Mouse (Mus musculus) neural tube, embryonic 11.5 days (tissue): ENCODE results near the gene Trim27. TPM values are rescaled to one million over a fixed set of nuclear protein-coding genes. Genes with fewer than 3 reads are reported as not detected.

Experiments used
- ATAC-seq: fragments of 200-750 bp; cut with Nextera tagmentation; 2 replicates; pipeline ENCODE4 v1.8.0; 2017; ENCODE audit warnings: moderate number of reproducible peaks, mild to moderate bottlenecking, moderate TSS enrichment, moderate library complexity; ENCODE audit not compliant: insufficient read depth, low FRiP score, low TSS enrichment
- DNase-seq: peaks from one replicate; pipeline ENCODE4 v3.0.0-alpha.2; 2015; ENCODE audit warnings: low spot score
- H3K27ac ChIP-seq: fragments of 300-500 bp; sonication (generic); 2 replicates; pipeline ENCODE4 v1.5.1; 2014; ENCODE audit warnings: low read depth, mild to moderate bottlenecking, low read length
- H3K27me3 ChIP-seq: fragments of 300-500 bp; sonication (generic); 2 replicates; pipeline ENCODE4 v1.6.1; 2014; ENCODE audit warnings: mild to moderate bottlenecking, low read length, mixed read lengths; ENCODE audit not compliant: control insufficient read depth, insufficient read depth
- H3K36me3 ChIP-seq: fragments of 300-500 bp; sonication (generic); 2 replicates; pipeline ENCODE4 v1.6.1; 2014; ENCODE audit warnings: mild to moderate bottlenecking, low read length, moderate library complexity, mixed read lengths; ENCODE audit not compliant: control insufficient read depth, insufficient read depth
- H3K4me1 ChIP-seq: fragments of 300-500 bp; sonication (generic); 2 replicates; pipeline ENCODE4 v1.6.1; 2014; ENCODE audit warnings: low read length, mixed read lengths; ENCODE audit not compliant: control insufficient read depth, insufficient read depth
- H3K4me2 ChIP-seq: fragments of 300-500 bp; sonication (generic); 2 replicates; pipeline ENCODE4 v1.6.1; 2014; ENCODE audit warnings: low read depth, mild to moderate bottlenecking, moderate library complexity
- H3K4me3 ChIP-seq: fragments of 300-500 bp; sonication (generic); 2 replicates; pipeline ENCODE4 v1.5.1; 2014; ENCODE audit warnings: low read depth, low read length
- H3K9ac ChIP-seq: fragments of 300-500 bp; sonication (generic); 2 replicates; pipeline ENCODE4 v1.6.1; 2014; ENCODE audit warnings: mild to moderate bottlenecking, low read length
- H3K9me3 ChIP-seq: fragments of 300-500 bp; sonication (generic); 2 replicates; pipeline ENCODE4 v1.6.1; 2016; ENCODE audit warnings: low read length; ENCODE audit not compliant: control insufficient read depth
- WGBS: fragments of 180-500 bp; shearing (Covaris S2); extraction: QIAGEN DNeasy Blood & Tissue Kit; methylation state at CpG from one replicate; pipeline ENCODE4 v1.1.7; 2014; 5-methylcytosine and 5-hydroxymethylcytosine counted together
- polyA plus RNA-seq: library from polyadenylated mRNA; unstranded; fragments of >200 nt; fragmentation: Nextera tagmentation; extraction: Ambion mirVana; gene quantifications from 2 replicates; pipeline ENCODE4 v1.2.1, GENCODE M21; 2014

The Trim27 gene
- polyA plus RNA-seq, 1 experiment from 2014 or later, result 160 TPM

DNA sequence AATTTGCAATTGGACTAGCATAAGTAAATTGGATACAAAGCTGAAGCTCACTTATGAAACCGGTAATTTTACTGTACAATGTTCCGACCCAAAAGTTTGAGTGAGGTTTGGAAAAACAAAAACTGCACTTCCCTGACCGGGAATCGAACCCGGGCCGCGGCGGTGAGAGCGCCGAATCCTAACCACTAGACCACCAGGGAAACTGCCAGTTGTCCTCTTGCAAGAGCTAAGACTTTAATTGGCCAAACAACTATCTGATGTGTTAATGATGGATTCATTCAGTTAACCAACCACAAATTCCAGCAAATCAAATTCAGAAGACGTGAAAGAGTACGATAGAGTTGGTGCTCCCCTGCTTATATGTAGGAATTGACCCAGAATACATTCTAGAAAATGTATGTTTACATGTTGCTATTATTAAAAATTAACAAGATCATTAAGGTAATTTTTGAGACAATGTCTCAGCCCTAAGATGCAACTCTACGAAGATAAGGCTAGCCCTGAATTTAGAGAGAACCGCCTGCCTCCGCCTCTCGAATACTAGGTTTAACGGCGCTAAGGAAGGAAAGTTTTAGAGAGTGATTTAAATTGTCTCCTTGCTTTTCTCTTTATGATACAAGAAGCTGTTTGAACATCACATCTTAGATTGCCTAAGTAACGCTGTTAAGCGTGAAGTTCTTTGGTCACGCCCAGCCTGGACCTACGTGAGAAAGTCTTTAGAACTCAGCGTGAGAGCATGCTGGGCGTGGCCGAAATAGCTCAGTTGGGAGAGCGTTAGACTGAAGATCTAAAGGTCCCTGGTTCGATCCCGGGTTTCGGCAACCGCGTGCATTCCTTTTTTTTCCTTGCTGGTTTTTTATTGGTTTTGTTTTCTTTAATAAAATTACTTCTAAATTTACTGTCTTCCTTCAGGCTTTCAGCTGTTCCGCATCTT, 18.3 kb upstream of the Trim27 start:
- Histone ChIP-seq H3K9ac (no peak overlapping the region), H3K4me2 (peak overlapping the region; percentile 85), H3K9me3 (no peaks in the 10 kb centered on the region), H3K4me1 (no peaks in the 10 kb centered on the region), H3K4me3 (peak overlapping the region; percentile 63), H3K36me3 (no peaks in the 10 kb centered on the region), H3K27me3 (no peaks in the 10 kb centered on the region), H3K27ac (no peak overlapping the region)
- ATAC-seq (peak; percentile 89), DNase-seq (peak; percentile 93)
- WGBS, result under 1% methylated on average over 32 of the region's 32 CpGs

DNA sequence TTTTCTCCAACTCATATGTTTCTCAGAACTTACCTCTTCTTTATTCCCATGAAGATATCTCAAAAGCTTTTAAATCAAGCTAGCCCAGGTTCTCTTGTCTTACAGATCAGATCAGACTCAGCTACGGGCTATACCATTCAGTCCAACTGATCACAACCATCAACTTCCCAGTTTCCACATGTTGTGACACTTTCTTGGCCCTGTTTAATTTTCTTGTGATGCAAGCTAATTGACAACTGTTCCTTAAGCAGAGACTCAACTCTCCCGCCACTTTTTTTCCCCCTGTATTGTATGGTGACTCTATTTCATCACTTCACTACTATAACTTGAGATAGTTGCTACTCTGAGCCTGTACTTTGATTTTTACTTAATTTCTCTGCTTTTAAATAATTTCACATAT, 17.7 kb upstream of the Trim27 start:
- Histone ChIP-seq H3K36me3 (no peaks in the 10 kb centered on the region), H3K9me3 (no peaks in the 10 kb centered on the region), H3K27ac (no peak overlapping the region), H3K27me3 (no peaks in the 10 kb centered on the region), H3K4me2 (peak overlapping the region; percentile 17), H3K4me1 (no peaks in the 10 kb centered on the region), H3K4me3 (peak overlapping the region; percentile 63), H3K9ac (no peak overlapping the region)
- no peak for ATAC-seq
- no peak for DNase-seq
- WGBS, result 51% methylated on average over 2 of the region's 2 CpGs

DNA sequence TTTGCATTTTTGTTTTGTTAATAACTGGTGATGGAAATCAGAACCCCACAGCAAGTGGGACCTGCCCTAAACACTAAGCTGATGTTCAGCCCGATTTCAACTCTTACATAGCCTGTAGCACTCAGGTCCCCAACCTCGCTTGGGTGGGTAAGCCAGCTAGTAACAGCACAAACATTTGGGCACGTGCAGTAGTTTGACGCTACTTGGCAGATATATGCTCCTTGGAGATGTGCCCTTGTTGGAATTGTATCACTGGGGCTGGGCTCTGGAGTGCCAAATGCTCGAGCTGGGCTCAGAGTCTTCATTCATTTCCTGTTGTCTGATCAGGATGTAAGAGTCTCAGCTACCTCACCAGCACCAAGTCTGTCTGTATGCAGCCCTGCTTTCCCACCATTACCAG, 16.7 kb upstream of the Trim27 start:
- DNase-seq (no peak), ATAC-seq (no peak)
- H3K9me3 ChIP-seq, result no peaks in the 10 kb centered on the region
- no peaks in the 10 kb centered on the region for H3K36me3 ChIP-seq
- no peaks in the 10 kb centered on the region for H3K27me3 ChIP-seq
- no peaks in the 10 kb centered on the region for H3K4me1 ChIP-seq
- H3K4me2 ChIP-seq, result no peak overlapping the region
- no peak overlapping the region for H3K27ac ChIP-seq
- 59% methylated on average over 5 of the region's 5 CpGs for WGBS
- no peak overlapping the region for H3K9ac ChIP-seq
- H3K4me3 ChIP-seq, result no peak overlapping the region

DNA sequence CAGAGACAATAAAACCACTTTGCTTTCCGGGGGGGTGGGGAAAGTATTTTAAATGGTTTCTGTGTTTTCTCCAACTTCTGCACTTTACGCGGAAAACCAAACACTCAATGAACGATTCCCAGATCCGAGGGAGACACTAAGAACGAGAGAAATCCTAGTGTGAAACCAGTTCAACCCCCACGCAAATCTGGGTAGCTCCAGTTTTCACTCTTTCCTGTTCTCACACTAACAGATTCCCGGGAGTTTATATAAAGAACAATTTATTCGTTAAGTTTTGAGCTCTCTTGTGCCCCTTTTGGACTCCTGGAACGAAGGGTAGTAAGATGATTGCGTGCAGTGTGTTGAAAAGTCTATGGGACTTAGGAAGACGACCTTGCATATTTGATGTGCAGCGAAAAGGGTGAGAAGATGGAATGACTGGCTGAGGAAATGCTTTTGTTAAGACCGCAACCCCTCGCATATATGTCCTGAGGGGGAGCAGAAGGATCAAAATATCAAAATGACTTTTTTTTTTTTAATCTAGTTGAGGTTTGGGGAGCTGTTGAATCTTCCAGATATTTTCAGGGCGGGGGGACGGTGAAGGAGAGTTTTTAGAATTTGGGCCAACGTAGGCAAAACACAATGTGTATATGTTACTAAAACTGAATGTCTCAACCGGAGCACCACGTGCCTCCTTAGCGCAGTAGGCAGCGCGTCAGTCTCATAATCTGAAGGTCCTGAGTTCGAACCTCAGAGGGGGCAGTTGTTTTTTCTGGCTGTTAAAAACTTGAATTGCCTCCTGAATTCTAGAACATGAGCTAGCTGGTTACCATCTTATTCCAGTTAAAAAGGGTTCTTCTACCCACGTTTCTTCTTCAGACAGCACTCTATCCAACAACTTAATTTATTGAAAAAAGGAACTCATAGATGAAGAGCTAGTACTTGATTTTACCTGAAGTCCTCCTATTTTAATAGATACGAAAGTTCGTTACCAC, 12.0 kb upstream of the Trim27 start:
- Histone ChIP-seq H3K4me3 (peak overlapping the region; percentile 48), H3K4me1 (no peaks in the 10 kb centered on the region), H3K27me3 (no peaks in the 10 kb centered on the region), H3K36me3 (no peaks in the 10 kb centered on the region), H3K9me3 (no peaks in the 10 kb centered on the region), H3K4me2 (peak overlapping the region; percentile 53), H3K27ac (no peak overlapping the region), H3K9ac (peak overlapping the region; percentile 47; the same call in 1 of the 2 replicates)
- WGBS, result 1% methylated on average over 27 of the region's 27 CpGs
- DNase-seq, result peak; percentile 81
- peak; percentile 35; the same call in 1 of the 2 replicates for ATAC-seq

DNA sequence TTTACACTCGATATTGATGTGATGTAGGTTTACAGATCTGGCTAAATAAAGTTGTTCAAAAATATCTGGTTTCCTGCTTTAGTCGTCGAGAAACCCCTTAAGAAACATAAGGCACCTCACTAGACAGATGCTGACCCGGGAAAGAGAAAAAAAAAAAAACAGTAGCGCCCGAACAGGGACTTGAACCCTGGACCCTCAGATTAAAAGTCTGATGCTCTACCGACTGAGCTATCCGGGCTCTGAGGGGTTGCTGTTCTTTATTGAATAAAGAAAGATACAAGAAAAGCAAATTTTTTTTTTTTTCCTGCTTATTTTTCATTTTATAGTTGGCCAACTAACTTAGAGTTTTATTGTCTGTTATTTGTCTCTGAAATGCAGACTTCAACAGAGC, 11.3 kb upstream of the Trim27 start:
- no peaks in the 10 kb centered on the region for H3K36me3 ChIP-seq
- H3K9me3 ChIP-seq, result no peaks in the 10 kb centered on the region
- ATAC-seq, result 0 out of 2 replicates have a peak, but pooled peaks have one; percentile 45
- peak; percentile 43 for DNase-seq
- no peaks in the 10 kb centered on the region for H3K27me3 ChIP-seq
- H3K9ac ChIP-seq, result no peak overlapping the region; the same call in 1 of the 2 replicates
- under 1% methylated on average over 8 of the region's 8 CpGs for WGBS
- H3K4me1 ChIP-seq, result no peaks in the 10 kb centered on the region
- peak overlapping the region; percentile 53 for H3K4me3 ChIP-seq
- no peak overlapping the region for H3K27ac ChIP-seq
- H3K4me2 ChIP-seq, result peak overlapping the region; percentile 89

DNA sequence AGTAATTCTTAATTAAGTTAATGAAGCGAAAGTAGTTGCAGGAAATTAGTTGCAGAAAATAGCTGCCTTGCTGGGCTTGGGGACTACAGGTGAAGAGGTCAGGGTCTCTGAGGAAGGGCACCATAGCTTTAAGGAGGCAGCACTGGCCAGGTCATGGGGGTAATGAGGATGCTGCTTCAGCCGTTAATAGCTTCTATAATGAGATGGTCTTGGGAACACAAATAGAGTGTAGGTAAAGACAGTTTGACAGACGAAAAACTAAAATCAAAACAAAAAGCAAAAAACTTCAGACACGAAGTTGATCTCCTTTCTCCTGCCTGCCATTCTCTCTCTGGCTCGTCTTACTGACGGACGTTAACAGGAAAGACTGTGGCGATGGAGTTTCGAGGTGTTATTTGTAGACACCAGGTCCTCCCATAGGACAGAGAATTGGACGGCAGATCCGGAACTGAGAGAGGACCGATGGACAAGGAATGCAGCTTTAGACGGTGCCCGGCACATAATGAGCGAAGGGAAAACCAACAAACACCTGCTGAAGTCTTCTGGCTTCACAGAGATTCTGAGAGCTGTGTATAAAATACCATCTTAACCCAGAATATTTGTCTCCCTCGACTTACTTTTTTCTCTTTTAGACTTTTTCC, 10.8 kb upstream of the Trim27 start:
- Histone ChIP-seq H3K27me3 (no peaks in the 10 kb centered on the region), H3K9me3 (no peaks in the 10 kb centered on the region), H3K9ac (peak overlapping the region; percentile 45; the same call in 1 of the 2 replicates), H3K4me3 (peak overlapping the region; percentile 53), H3K4me2 (peak overlapping the region; percentile 89), H3K36me3 (no peaks in the 10 kb centered on the region), H3K27ac (no peak overlapping the region), H3K4me1 (no peaks in the 10 kb centered on the region)
- DNase-seq (peak; percentile 54), ATAC-seq (no peak)
- WGBS, result 1% methylated on average over 16 of the region's 16 CpGs

DNA sequence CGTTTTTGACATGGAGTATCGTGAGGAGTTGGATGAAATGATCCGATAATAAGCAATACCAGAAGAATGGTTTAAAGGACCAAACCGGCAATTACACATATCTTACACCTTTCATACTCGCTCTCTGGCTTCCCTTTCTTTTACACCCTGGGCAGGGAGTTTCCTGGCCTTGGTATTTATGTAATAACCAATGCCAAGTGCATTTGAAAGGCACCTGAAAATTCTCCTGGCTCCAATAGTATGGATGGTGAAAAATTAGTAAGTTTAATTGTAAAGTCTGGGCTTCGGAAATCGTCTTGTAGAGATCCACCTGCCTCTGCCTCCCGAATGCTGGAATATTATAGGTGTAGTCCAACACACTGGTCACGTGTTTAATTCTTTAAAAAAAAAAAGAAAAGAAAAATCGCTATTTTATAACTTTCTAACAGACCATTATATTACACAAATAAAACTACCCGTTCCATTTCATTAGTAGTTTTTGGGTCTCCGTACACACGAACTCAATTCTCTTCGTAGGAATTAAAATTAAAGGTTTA, 10.1 kb upstream of the Trim27 start:
- ATAC-seq, result no peak
- no peak for DNase-seq
- no peak overlapping the region for H3K9ac ChIP-seq
- WGBS, result 4% methylated on average over 14 of the region's 14 CpGs
- H3K9me3 ChIP-seq, result no peaks in the 10 kb centered on the region
- no peaks in the 10 kb centered on the region for H3K4me1 ChIP-seq
- peak overlapping the region; percentile 89 for H3K4me2 ChIP-seq
- no peaks in the 10 kb centered on the region for H3K36me3 ChIP-seq
- H3K4me3 ChIP-seq, result peak overlapping the region; percentile 53
- H3K27me3 ChIP-seq, result no peaks in the 10 kb centered on the region
- H3K27ac ChIP-seq, result no peak overlapping the region
